Mouse (Mus musculus) embryonic facial prominence, embryonic 14.5 days (tissue): ENCODE results near the gene Erv3. TPM values are rescaled to one million over a fixed set of nuclear protein-coding genes. Genes with fewer than 3 reads are reported as not detected.

ENCODE experiments used
- ATAC-seq: fragments of 200-750 bp; cut with Nextera tagmentation; 2 replicates; pipeline ENCODE4 v1.8.0; 2017; ENCODE audit warnings: low read depth, moderate number of reproducible peaks, moderate TSS enrichment
- DNase-seq: peaks from one replicate; pipeline ENCODE4 v3.0.0-alpha.2; 2015; ENCODE audit warnings: low spot score
- H3K27ac ChIP-seq: fragments of 300-500 bp; sonication (generic); replicated peaks from 2 replicates; pipeline ENCODE4 v1.5.1; 2014; ENCODE audit warnings: low read depth, mild to moderate bottlenecking, low read length, moderate library complexity
- H3K27me3 ChIP-seq: fragments of 300-500 bp; sonication (generic); replicated peaks from 2 replicates; pipeline ENCODE4 v1.6.1; 2014; ENCODE audit warnings: low read length; ENCODE audit not compliant: control insufficient read depth, insufficient read depth
- H3K36me3 ChIP-seq: fragments of 300-500 bp; sonication (generic); 2 replicates; pipeline ENCODE4 v1.6.1; 2014; ENCODE audit warnings: low read length, mixed read lengths; ENCODE audit not compliant: control insufficient read depth, insufficient read depth
- H3K4me1 ChIP-seq: fragments of 300-500 bp; sonication (generic); 2 replicates; pipeline ENCODE4 v1.6.1; 2014; ENCODE audit warnings: antibody characterized with exemption, low read length; ENCODE audit not compliant: control insufficient read depth, insufficient read depth
- H3K4me2 ChIP-seq: fragments of 300-500 bp; sonication (generic); 2 replicates; pipeline ENCODE4 v1.6.1; 2014; ENCODE audit warnings: low read depth, mild to moderate bottlenecking, low read length, moderate library complexity, mixed read lengths
- H3K4me3 ChIP-seq: fragments of 300-500 bp; sonication (generic); 2 replicates; pipeline ENCODE4 v1.5.1; 2014; ENCODE audit warnings: low read depth, mild to moderate bottlenecking, low read length
- H3K9ac ChIP-seq: fragments of 300-500 bp; sonication (generic); 2 replicates; pipeline ENCODE4 v1.6.1; 2014; ENCODE audit warnings: low read depth, mild to moderate bottlenecking, low read length, moderate library complexity, mixed read lengths
- H3K9me3 ChIP-seq: fragments of 300-500 bp; sonication (generic); 2 replicates; pipeline ENCODE4 v1.6.1; 2016; ENCODE audit warnings: low read length; ENCODE audit not compliant: control insufficient read depth
- WGBS: fragments of 180-500 bp; shearing (Covaris S2); extraction: QIAGEN DNeasy Blood & Tissue Kit; methylation state at CpG from one replicate; pipeline ENCODE4 v1.1.7; 2014; 5-methylcytosine and 5-hydroxymethylcytosine counted together
- polyA plus RNA-seq: library from polyadenylated mRNA; unstranded; fragments of >200 nt; fragmentation: Nextera tagmentation; extraction: Ambion mirVana; gene quantifications from 2 replicates; pipeline ENCODE4 v1.2.1, GENCODE M21; 2014

Gene Erv3
- polyA plus RNA-seq, 1 experiment from 2014 or later, result not detected

DNA sequence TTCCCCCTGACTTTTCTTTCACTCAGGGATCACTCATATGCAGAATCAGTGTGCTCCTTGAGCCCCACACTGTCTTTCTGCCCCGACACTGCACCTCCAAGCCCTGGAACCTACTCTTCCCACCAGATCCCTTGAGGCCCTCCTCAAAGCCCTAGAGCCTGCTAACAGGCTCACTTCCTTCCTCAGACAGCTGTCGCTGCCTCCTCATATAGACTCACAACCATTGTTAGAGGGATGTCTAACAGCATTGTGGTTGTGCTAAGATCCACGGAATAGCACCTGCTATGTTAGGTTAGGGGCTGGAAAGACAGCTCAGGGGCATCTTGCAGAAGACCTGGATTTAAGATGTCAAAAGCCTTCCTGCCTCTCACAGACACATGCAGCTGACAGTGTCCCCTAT, 37.1 kb downstream of the Erv3 start:
- no peak for DNase-seq
- no peak overlapping the region for H3K4me2 ChIP-seq
- no peak overlapping the region for H3K9ac ChIP-seq
- H3K27ac ChIP-seq, result no peak overlapping the region
- no peak overlapping the region for H3K4me3 ChIP-seq
- H3K36me3 ChIP-seq, result no peaks in the 10 kb centered on the region
- H3K4me1 ChIP-seq, result no peaks in the 10 kb centered on the region
- no peak for ATAC-seq
- H3K27me3 ChIP-seq, result no peaks in the 10 kb centered on the region
- no peaks in the 10 kb centered on the region for H3K9me3 ChIP-seq
- 71% methylated on average over 3 of the region's 3 CpGs for WGBS

DNA sequence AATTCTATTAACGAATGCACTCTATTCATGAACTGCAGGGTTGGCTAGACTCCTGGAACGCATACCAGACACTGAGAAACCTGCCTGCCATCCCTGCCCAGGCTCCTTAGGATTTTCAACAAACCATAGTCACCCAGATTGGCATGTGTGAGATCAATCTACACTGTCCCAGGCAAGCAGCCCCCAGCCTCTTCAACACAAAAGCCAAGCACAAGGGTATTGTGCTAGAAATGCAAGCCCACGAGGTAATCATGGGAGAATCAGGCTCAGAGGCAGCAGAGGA, 37.9 kb downstream of the Erv3 start:
- H3K4me3 ChIP-seq, result no peak overlapping the region
- WGBS, result 55% methylated on average over 3 of the region's 3 CpGs
- no peak overlapping the region for H3K9ac ChIP-seq
- H3K36me3 ChIP-seq, result no peaks in the 10 kb centered on the region
- H3K4me2 ChIP-seq, result no peak overlapping the region
- H3K9me3 ChIP-seq, result no peaks in the 10 kb centered on the region
- no peaks in the 10 kb centered on the region for H3K4me1 ChIP-seq
- no peak for ATAC-seq
- no peaks in the 10 kb centered on the region for H3K27me3 ChIP-seq
- H3K27ac ChIP-seq, result no peak overlapping the region
- DNase-seq, result no peak

DNA sequence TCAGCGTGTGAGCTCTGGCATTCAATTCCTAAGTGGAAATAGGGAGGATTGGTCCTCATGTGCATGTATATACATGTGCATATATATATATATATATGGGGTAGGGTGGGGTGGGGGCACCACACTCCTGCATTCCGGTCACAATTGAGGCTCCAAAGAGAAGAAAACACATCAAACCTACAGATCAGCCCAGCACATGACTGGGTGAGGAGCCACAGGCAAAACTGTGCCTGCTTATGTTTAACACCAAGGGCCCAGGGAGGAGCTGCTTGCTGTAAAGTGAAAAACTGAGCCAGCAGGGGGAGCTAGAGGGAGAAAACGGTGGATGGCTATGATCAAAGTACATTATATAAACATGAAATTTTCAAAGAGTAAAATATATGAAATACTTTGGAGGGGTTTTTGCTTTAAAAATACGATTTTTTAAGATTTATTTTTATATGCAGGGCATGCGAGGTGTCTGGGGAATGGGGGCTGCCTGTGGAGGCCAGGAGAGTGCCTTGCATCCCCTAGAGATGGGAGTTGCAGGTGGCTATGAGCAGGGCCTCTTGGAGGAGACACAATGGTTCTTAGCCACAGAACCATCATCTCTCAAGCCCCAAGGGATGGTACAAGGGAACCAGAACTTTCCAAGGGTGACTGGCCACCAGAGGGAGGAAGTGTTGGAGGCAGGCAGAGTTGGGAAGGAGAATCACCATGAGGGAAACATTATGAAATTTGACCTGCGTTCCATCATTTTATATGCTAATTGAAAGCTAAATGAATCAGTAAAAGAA, 38.4 kb downstream of the Erv3 start:
- Histone ChIP-seq H3K4me1 (no peaks in the 10 kb centered on the region), H3K27ac (no peak overlapping the region), H3K4me3 (no peak overlapping the region), H3K4me2 (no peak overlapping the region), H3K9ac (no peak overlapping the region), H3K27me3 (no peaks in the 10 kb centered on the region), H3K36me3 (no peaks in the 10 kb centered on the region), H3K9me3 (no peaks in the 10 kb centered on the region)
- DNase-seq (peak; percentile 79), ATAC-seq (peak; percentile 26; the same call in 1 of the 2 replicates)
- WGBS, result 28% methylated on average over 6 of the region's 6 CpGs

DNA sequence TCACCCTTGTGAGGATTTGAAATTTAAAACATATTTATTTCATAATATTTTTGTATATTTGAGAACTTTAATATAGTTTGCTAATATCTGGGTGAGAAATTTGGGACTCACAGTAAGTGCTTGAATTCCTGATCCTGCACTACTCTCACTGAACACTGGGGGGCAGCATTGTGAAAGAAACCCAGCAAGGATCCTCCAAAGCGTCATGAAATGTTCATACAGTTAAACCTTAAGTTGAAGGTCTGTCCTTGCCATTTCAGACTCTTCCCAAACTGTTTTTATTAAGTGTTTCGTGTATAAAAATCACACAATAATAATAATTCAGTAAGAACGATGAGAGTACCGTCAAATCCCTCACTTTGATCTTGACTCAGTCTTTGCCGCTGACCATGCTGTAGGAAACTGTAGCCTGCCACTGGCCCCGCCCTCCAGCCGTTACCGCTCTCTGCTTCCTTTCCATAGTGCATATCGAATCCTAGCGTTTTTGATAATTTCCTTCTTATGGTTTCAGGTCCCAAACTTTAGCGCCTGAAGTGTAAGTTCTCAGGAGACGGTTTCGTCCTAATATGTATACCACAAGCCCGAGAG, 39.4 kb downstream of the Erv3 start:
- H3K27me3 ChIP-seq, result no peaks in the 10 kb centered on the region
- WGBS, result 22% methylated on average over 14 of the region's 14 CpGs
- no peak overlapping the region for H3K27ac ChIP-seq
- no peak overlapping the region for H3K9ac ChIP-seq
- no peaks in the 10 kb centered on the region for H3K9me3 ChIP-seq
- peak overlapping the region; percentile 10 for H3K4me3 ChIP-seq
- 0 out of 2 replicates have a peak, but pooled peaks have one; percentile 41 for ATAC-seq
- DNase-seq, result peak; percentile 82
- no peaks in the 10 kb centered on the region for H3K4me1 ChIP-seq
- H3K4me2 ChIP-seq, result peak overlapping the region; percentile 46
- H3K36me3 ChIP-seq, result no peaks in the 10 kb centered on the region

DNA sequence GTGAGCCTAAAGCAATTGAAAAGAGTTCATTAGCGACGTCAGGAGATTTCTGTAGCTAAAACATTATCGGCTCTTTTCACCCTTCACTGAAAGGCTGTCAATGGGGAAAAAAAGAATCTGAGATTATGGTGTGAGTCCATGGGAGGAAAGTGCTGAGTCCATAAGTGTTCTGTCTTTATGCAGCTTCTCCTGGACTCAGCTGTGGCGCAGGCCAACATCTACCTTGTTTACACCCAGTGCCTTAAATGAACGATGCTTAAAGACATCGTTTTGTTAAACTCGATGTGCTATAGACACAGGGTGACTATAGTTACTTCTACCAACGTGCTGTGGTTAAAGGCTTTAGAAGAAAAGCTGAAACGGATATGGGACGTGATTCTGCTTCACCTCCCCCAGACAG, 45.2 kb downstream of the Erv3 start:
- 81% methylated on average over 10 of the region's 10 CpGs for WGBS
- H3K9ac ChIP-seq, result no peak overlapping the region
- H3K4me2 ChIP-seq, result no peak overlapping the region
- H3K9me3 ChIP-seq, result no peaks in the 10 kb centered on the region
- H3K27me3 ChIP-seq, result peaks cover 11% of the 10 kb centered on the region; the same call in 1 of the 2 replicates
- H3K36me3 ChIP-seq, result no peaks in the 10 kb centered on the region
- DNase-seq (no peak), ATAC-seq (no peak)
- no peaks in the 10 kb centered on the region for H3K4me1 ChIP-seq
- H3K27ac ChIP-seq, result no peak overlapping the region
- H3K4me3 ChIP-seq, result no peak overlapping the region

DNA sequence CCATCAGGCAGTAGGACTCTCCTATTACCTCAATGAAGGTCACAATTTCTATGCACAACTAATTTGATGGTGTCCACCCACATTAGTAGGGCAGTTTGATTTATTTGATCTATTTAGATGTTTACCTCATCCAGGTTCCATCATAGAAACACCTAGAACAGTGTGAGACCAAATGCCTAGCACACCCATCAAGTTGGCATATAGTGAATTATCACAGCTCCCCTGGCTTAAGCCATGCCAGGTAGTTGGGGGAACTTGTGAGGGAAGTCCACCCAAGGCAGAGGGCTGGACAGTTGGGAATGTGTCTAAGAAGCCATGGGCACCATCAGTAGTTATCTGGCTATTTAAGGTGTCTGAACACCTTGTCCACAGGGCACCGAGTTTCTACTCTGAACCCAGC, 46.1 kb downstream of the Erv3 start:
- H3K27me3 ChIP-seq, result peaks cover 11% of the 10 kb centered on the region; the same call in 1 of the 2 replicates
- no peak overlapping the region for H3K4me3 ChIP-seq
- peaks cover 6% of the 10 kb centered on the region for H3K4me1 ChIP-seq
- H3K4me2 ChIP-seq, result no peak overlapping the region
- DNase-seq (no peak), ATAC-seq (no peak)
- H3K36me3 ChIP-seq, result no peaks in the 10 kb centered on the region
- 58% methylated on average over 1 of the region's 1 CpGs for WGBS
- no peak overlapping the region for H3K27ac ChIP-seq
- no peaks in the 10 kb centered on the region for H3K9me3 ChIP-seq
- H3K9ac ChIP-seq, result no peak overlapping the region

DNA sequence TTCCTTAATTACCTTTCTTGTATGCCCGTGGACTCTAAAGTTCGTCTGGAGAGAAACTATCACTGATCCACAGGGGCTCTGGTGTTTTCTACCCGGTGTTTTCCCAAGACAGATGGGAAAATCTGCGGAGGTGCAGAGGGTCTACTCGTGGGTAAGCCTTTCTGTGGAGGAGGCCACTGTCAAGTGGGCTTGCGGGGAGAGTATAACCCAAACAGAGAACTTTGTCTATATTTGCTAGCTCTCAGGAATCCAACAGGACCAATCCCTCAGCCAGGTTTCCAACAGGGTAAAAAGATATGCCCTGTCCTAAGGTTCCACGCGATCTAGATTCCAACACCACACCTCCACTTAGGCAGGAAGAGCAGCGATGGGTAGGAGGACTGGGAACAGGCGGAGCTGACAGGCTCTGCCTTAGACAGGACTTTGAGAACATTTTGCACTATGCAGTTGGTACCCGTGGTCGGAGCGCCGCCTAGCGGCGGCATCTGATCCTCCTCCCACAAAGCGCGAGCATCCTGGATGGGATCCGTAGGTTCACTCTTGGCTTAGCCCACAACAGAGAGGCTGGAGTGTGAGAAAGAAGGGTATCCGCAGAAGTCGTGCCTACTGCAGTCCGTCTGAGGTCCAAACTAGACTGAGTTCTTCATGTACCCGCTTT, 46.9 kb downstream of the Erv3 start:
- Histone ChIP-seq H3K4me3 (no peak overlapping the region), H3K9ac (no peak overlapping the region), H3K27ac (no peak overlapping the region), H3K4me1 (peaks cover 7% of the 10 kb centered on the region), H3K27me3 (peaks cover 11% of the 10 kb centered on the region; the same call in 1 of the 2 replicates), H3K36me3 (no peaks in the 10 kb centered on the region), H3K9me3 (no peaks in the 10 kb centered on the region), H3K4me2 (no peak overlapping the region)
- 18% methylated on average over 23 of the region's 23 CpGs for WGBS
- ATAC-seq (peak; percentile 93), DNase-seq (peak; percentile 79)

DNA sequence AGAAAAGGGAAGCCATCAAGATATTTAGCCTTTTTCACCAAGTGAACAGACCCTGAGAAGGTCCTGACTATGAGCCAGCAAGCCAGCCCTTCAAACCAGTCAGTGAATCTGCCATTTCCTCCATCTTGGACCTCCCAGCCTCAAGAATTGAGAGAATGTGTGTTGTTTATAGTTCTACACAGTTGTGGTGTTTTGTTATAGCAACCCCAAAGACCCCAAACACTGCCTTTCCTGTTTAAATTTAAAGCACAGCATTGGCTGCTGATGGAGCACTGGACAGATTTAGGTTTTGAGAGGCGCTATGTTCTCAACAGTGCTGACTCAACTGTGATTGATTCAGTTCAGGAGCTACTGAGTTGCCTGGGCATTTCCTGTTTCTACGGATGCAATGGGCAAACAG, 47.9 kb downstream of the Erv3 start:
- no peak overlapping the region for H3K27ac ChIP-seq
- WGBS, result 89% methylated on average over 2 of the region's 2 CpGs
- no peak for ATAC-seq
- no peak overlapping the region for H3K9ac ChIP-seq
- H3K27me3 ChIP-seq, result peaks cover 11% of the 10 kb centered on the region; the same call in 1 of the 2 replicates
- no peaks in the 10 kb centered on the region for H3K9me3 ChIP-seq
- no peak overlapping the region for H3K4me2 ChIP-seq
- H3K4me3 ChIP-seq, result no peak overlapping the region
- H3K4me1 ChIP-seq, result peaks cover 7% of the 10 kb centered on the region
- H3K36me3 ChIP-seq, result no peaks in the 10 kb centered on the region
- no peak for DNase-seq
